Mouse (Mus musculus): ENCODE results near the gene Sbk2.

- no peak for TF ChIP-seq POLR2A (IDR thresholded peaks at IDR 0.05; ENCODE audit: low read depth, low read length)
- no peak for TF ChIP-seq CTCF (IDR thresholded peaks at IDR 0.05; ENCODE audit: borderline replicate concordance, insufficient read depth, low read length)
These were observed 10.3 kb downstream of the Sbk2 start for GRCm38 (mm10) chr7:4953815-4954445.

All from embryonic fibroblast, embryonic 13.5 days (primary cell).